In the genomic region with DNA sequence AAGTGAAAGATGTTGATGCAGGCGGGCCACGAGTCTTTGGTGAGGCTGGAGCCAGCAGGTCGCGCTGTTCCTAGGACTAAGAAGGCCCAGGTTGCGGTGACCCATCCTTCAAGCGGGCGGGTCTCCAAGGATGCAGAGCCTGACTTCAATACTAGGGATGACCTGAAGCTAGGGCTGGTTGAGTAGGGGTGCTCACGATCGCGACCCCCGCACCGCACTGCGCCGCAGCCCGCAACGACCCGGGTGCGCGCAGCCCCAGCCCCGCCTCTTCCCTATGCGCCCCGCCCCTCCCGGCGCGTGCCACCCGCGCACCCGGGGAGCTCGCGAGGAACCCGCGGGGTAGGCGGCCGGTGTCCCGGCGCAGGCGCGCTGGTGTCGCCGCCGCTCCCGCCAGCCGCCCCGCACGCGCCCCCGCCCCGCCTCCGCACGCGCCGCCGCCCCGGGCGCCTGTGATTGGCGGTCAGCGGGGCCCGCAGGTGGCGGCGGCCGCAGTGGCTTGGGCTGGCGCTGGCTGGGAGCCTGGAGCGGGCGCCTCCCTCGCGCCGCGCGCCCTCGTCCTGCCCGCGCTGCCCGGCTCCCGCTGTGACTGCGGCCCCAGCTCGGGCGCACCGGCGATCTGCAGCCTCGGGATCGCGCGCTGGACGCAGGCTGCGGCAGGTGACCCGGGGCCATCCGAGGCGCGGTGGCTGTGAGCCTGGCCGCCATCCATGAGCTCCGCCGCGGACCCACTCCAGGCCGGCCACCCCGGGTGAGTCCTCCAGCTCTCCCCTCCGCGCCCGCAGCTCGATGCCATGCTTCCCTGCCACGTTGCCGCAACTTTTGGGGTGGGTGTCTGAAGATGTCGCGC, we compare ENCODE assay signal across 7 mouse cellular contexts. TPM values are rescaled to one million over a fixed set of nuclear protein-coding genes. Genes with fewer than 3 reads are reported as not detected.
ATAC-seq and TF ChIP-seq lines count a peak whose summit lies in the region.

No protein-coding gene starts in this region.

- peak overlapping the region; percentile 97 for H3K4me2 ChIP-seq in embryonic facial prominence, embryonic 15.5 days (replicated peaks)
- peak overlapping the region; percentile 95 for H3K4me2 ChIP-seq in heart, embryonic 12.5 days
- H3K4me2 ChIP-seq in kidney, embryonic 15.5 days = peak overlapping the region; percentile 96
- peak overlapping the region; percentile 96 for H3K4me2 ChIP-seq in limb, embryonic 13.5 days (replicated peaks)
- peak overlapping the region; percentile 95 for H3K4me2 ChIP-seq in midbrain, embryonic 16.5 days (ENCODE audit: low read length)

- no peaks in the 10 kb centered on the region for H3K4me1 ChIP-seq in brown adipose tissue, adult 24 weeks (ENCODE audit: control insufficient read depth, insufficient read depth, insufficient read length, low read length)
- H3K4me1 ChIP-seq in embryonic facial prominence, embryonic 15.5 days = peaks cover 19% of the 10 kb centered on the region
- H3K4me1 ChIP-seq in heart, embryonic 12.5 days (replicated peaks) = peaks cover 13% of the 10 kb centered on the region
- H3K4me1 ChIP-seq in kidney, embryonic 15.5 days = peaks cover 19% of the 10 kb centered on the region
- H3K4me1 ChIP-seq in limb, embryonic 13.5 days = peaks cover 14% of the 10 kb centered on the region
- H3K4me1 ChIP-seq in midbrain, embryonic 16.5 days (ENCODE audit: control insufficient read depth, insufficient read depth, low read length) = peaks cover 11% of the 10 kb centered on the region; the same call in 1 of the 2 replicates
- peaks cover 18% of the 10 kb centered on the region for H3K4me1 ChIP-seq in testis, adult 2 months (ENCODE audit: control insufficient read depth, insufficient read depth, low read length)

- peaks cover 75% of the 10 kb centered on the region for H3K27me3 ChIP-seq in embryonic facial prominence, embryonic 15.5 days
- peaks cover 77% of the 10 kb centered on the region for H3K27me3 ChIP-seq in heart, embryonic 12.5 days (replicated peaks)
- H3K27me3 ChIP-seq in kidney, embryonic 15.5 days = peaks cover 71% of the 10 kb centered on the region
- peaks cover 82% of the 10 kb centered on the region for H3K27me3 ChIP-seq in limb, embryonic 13.5 days
- H3K27me3 ChIP-seq in midbrain, embryonic 16.5 days (ENCODE audit: control insufficient read depth, insufficient read depth, low read depth, low read length) = peaks cover 22% of the 10 kb centered on the region
- H3K27me3 ChIP-seq in testis, adult 2 months (ENCODE audit: control insufficient read depth, insufficient read depth, low read length) = no peaks in the 10 kb centered on the region

- no peaks in the 10 kb centered on the region for H3K36me3 ChIP-seq in embryonic facial prominence, embryonic 15.5 days
- H3K36me3 ChIP-seq in heart, embryonic 12.5 days = no peaks in the 10 kb centered on the region
- H3K36me3 ChIP-seq in kidney, embryonic 15.5 days = no peaks in the 10 kb centered on the region
- no peaks in the 10 kb centered on the region for H3K36me3 ChIP-seq in limb, embryonic 13.5 days
- no peaks in the 10 kb centered on the region for H3K36me3 ChIP-seq in midbrain, embryonic 16.5 days (ENCODE audit: control insufficient read depth, insufficient read depth, low read length)
- H3K36me3 ChIP-seq in testis, adult 2 months (ENCODE audit: control insufficient read depth, insufficient read depth, low read length) = no peaks in the 10 kb centered on the region

- no peak overlapping the region for H3K9ac ChIP-seq in embryonic facial prominence, embryonic 15.5 days
- peak overlapping the region; percentile 59 for H3K9ac ChIP-seq in heart, embryonic 12.5 days
- H3K9ac ChIP-seq in kidney, embryonic 15.5 days = peak overlapping the region; percentile 12
- peak overlapping the region; percentile 63 for H3K9ac ChIP-seq in limb, embryonic 13.5 days
- peak overlapping the region; percentile 79 for H3K9ac ChIP-seq in midbrain, embryonic 16.5 days (ENCODE audit: low read depth, low read length)

- no peak overlapping the region for H3K27ac ChIP-seq in brown adipose tissue, adult 24 weeks (replicated peaks; ENCODE audit: low read depth, low read length)
- H3K27ac ChIP-seq in embryonic facial prominence, embryonic 15.5 days (replicated peaks) = no peak overlapping the region
- no peak overlapping the region for H3K27ac ChIP-seq in heart, embryonic 12.5 days (ENCODE audit: poor library complexity, severe bottlenecking)
- H3K27ac ChIP-seq in kidney, embryonic 15.5 days = no peak overlapping the region
- H3K27ac ChIP-seq in limb, embryonic 13.5 days = no peak overlapping the region
- peak overlapping the region; percentile 69 for H3K27ac ChIP-seq in midbrain, embryonic 16.5 days (ENCODE audit: low read length)
- H3K27ac ChIP-seq in testis, adult 2 months (ENCODE audit: control insufficient read depth, insufficient read depth, low read depth, low read length) = no peak overlapping the region

- under 1% methylated on average over 89 of the region's 103 CpGs for WGBS in embryonic facial prominence, embryonic 15.5 days
- 2% methylated on average over 90 of the region's 103 CpGs for WGBS in heart, embryonic 12.5 days
- under 1% methylated on average over 85 of the region's 103 CpGs for WGBS in kidney, embryonic 15.5 days
- WGBS in limb, embryonic 13.5 days = under 1% methylated on average over 72 of the region's 103 CpGs
- under 1% methylated on average over 81 of the region's 103 CpGs for WGBS in midbrain, embryonic 16.5 days

- H3K4me3 ChIP-seq in brown adipose tissue, adult 24 weeks (ENCODE audit: insufficient read depth, low read depth, low read length) = peak overlapping the region; percentile 60
- H3K4me3 ChIP-seq in embryonic facial prominence, embryonic 15.5 days (replicated peaks) = peak overlapping the region; percentile 52
- H3K4me3 ChIP-seq in heart, embryonic 12.5 days = peak overlapping the region; percentile 72
- peak overlapping the region; percentile 58 for H3K4me3 ChIP-seq in kidney, embryonic 15.5 days (replicated peaks)
- H3K4me3 ChIP-seq in limb, embryonic 13.5 days = peak overlapping the region; percentile 60
- peak overlapping the region; percentile 75 for H3K4me3 ChIP-seq in midbrain, embryonic 16.5 days (ENCODE audit: low read depth, low read length)
- H3K4me3 ChIP-seq in testis, adult 2 months (ENCODE audit: control insufficient read depth, low read depth, low read length) = peak overlapping the region; percentile 66

- TF ChIP-seq POLR2A in testis, adult 2 months (IDR thresholded peaks at IDR 0.05; ENCODE audit: control insufficient read depth, low read depth, low read length) = no peak

- no peak for TF ChIP-seq CTCF in testis, adult 2 months (IDR thresholded peaks at IDR 0.05; ENCODE audit: control insufficient read depth, insufficient read depth, insufficient replicate concordance, low read depth, low read length)

- 0 out of 2 replicates have a peak, but pooled peaks cover 6% of the 10 kb centered on the region for H3K9me3 ChIP-seq in embryonic facial prominence, embryonic 15.5 days (replicated peaks)
- peaks cover 10% of the 10 kb centered on the region for H3K9me3 ChIP-seq in heart, embryonic 12.5 days (replicated peaks)
- H3K9me3 ChIP-seq in kidney, embryonic 15.5 days (replicated peaks) = peaks cover 6% of the 10 kb centered on the region; the same call in 1 of the 2 replicates
- peaks cover 10% of the 10 kb centered on the region for H3K9me3 ChIP-seq in limb, embryonic 13.5 days
- no peaks in the 10 kb centered on the region for H3K9me3 ChIP-seq in midbrain, embryonic 16.5 days (replicated peaks; ENCODE audit: control insufficient read depth, low read length, poor library complexity, severe bottlenecking)

- peak; percentile 58 for ATAC-seq in embryonic facial prominence, embryonic 15.5 days (ENCODE audit: insufficient number of reproducible peaks, low FRiP score, low TSS enrichment, low read depth)
- ATAC-seq in heart, embryonic 12.5 days (ENCODE audit: insufficient number of reproducible peaks, low FRiP score) = peak; percentile 57
- peak; percentile 89 for ATAC-seq in kidney, embryonic 15.5 days (replicated peaks; ENCODE audit: low FRiP score)
- peak; percentile 66; the same call in 1 of the 2 replicates for ATAC-seq in limb, embryonic 13.5 days (ENCODE audit: low FRiP score, low read depth)
- ATAC-seq in midbrain, embryonic 16.5 days = peak; percentile 88

RNA-seq across cellular contexts. Expression of gene Myrip, which starts 2.4 kb away (rescaled TPM):
- polyA plus RNA-seq in brown adipose tissue, adult 24 weeks (2012; ENCODE audit: insufficient read depth, insufficient read length, missing spikeins) = 1.1 and 1.8 TPM in 2 replicates
- 0.63 and 0.84 TPM in 2 replicates for polyA plus RNA-seq in embryonic facial prominence, embryonic 15.5 days (2015; fragmentation: Nextera tagmentation; extraction: Ambion mirVana)
- 0.95 and 1.1 TPM in 2 replicates for polyA plus RNA-seq in heart, embryonic 12.5 days (2016; fragmentation: Nextera tagmentation; extraction: Ambion mirVana)
- 0.33 and 0.35 TPM in 2 replicates for polyA plus RNA-seq in kidney, embryonic 15.5 days (2015; fragmentation: Nextera tagmentation; extraction: Ambion mirVana)
- polyA plus RNA-seq in limb, embryonic 13.5 days (2015; fragmentation: Nextera tagmentation; extraction: Ambion mirVana) = 0.32 and 0.59 TPM in 2 replicates
- 6.0 and 6.6 TPM in 2 replicates for polyA plus RNA-seq in midbrain, embryonic 16.5 days (2015; fragmentation: Nextera tagmentation; extraction: Ambion mirVana)
- polyA plus RNA-seq in testis, adult 2 months (2012; rRNA removed) = 0.40 and 0.41 TPM in 2 replicates
